Mouse (Mus musculus) T-helper 1 cell (primary cell): ENCODE measurements around the gene Cdyl.

Experiments used
- in situ Hi-C: fragments of 300-600 bp; cut with MboI, MseI; formaldehyde crosslinking; loops from one replicate; pipeline ENCODE4 v1.15.1; 2025; ENCODE audit warnings: high pct_unique_total_duplicates

Gene Cdyl

GRCm38 (mm10) chr13:35686273-35686672 lies 26.6 kb downstream of the Cdyl start:
- in situ Hi-C loops, result no loop called here

GRCm38 (mm10) chr13:35689560-35689959 lies 29.9 kb downstream of the Cdyl start:
- in situ Hi-C loops, result no loop called here

- in situ Hi-C loops, result no loop called here
Observed at GRCm38 (mm10) chr13:35717658-35718057, 58.0 kb downstream of the Cdyl start.

- in situ Hi-C loops, result no loop called here
Observed at GRCm38 (mm10) chr13:35719581-35719980, 59.9 kb downstream of the Cdyl start.

GRCm38 (mm10) chr13:35723073-35723472 lies 63.4 kb downstream of the Cdyl start:
- in situ Hi-C loops, result no loop called here

GRCm38 (mm10) chr13:35726025-35726424 lies 66.4 kb downstream of the Cdyl start:
- in situ Hi-C loops, result no loop called here

GRCm38 (mm10) chr13:35732131-35732530 lies 72.5 kb downstream of the Cdyl start:
- in situ Hi-C loops, result no loop called here

GRCm38 (mm10) chr13:35732891-35733596 lies 73.4 kb downstream of the Cdyl start:
- in situ Hi-C loops, result no loop called here

- in situ Hi-C loops, result no loop called here
Observed at GRCm38 (mm10) chr13:35737565-35737964, 77.9 kb downstream of the Cdyl start.

GRCm38 (mm10) chr13:35738210-35738609 lies 78.6 kb downstream of the Cdyl start:
- in situ Hi-C loops, result no loop called here

GRCm38 (mm10) chr13:35739473-35739872 lies 79.8 kb downstream of the Cdyl start:
- in situ Hi-C loops, result no loop called here

- in situ Hi-C loops, result loop anchor here (5.0 kb wide), 1 partner anchor 162 kb away; no protein-coding TSS in a partner anchor
Observed at GRCm38 (mm10) chr13:35740301-35741039, 80.8 kb downstream of the Cdyl start.

- in situ Hi-C loops, result loop anchor here (5.0 kb wide), 1 partner anchor 161 kb away; no protein-coding TSS in a partner anchor
Observed at GRCm38 (mm10) chr13:35741040-35741619, 81.5 kb downstream of the Cdyl start.

- in situ Hi-C loops, result loop anchor here (5.0 kb wide), 1 partner anchor 160 kb away; no protein-coding TSS in a partner anchor
Observed at GRCm38 (mm10) chr13:35741620-35742421, 82.2 kb downstream of the Cdyl start.

GRCm38 (mm10) chr13:35742696-35743095 lies 83.1 kb downstream of the Cdyl start:
- in situ Hi-C loops, result loop anchor here (5.0 kb wide), 1 partner anchor 160 kb away; no protein-coding TSS in a partner anchor

GRCm38 (mm10) chr13:35743196-35743595 lies 83.6 kb downstream of the Cdyl start:
- in situ Hi-C loops, result loop anchor here (5.0 kb wide), 1 partner anchor 159 kb away; no protein-coding TSS in a partner anchor

- in situ Hi-C loops, result no loop called here
Observed at GRCm38 (mm10) chr13:35749194-35749593, 89.6 kb downstream of the Cdyl start.

GRCm38 (mm10) chr13:35749680-35750079 lies 90.0 kb downstream of the Cdyl start:
- in situ Hi-C loops, result no loop called here

- in situ Hi-C loops, result no loop called here
Observed at GRCm38 (mm10) chr13:35752046-35752445, 92.4 kb downstream of the Cdyl start.

- in situ Hi-C loops, result no loop called here
Observed at GRCm38 (mm10) chr13:35755002-35755401, 95.4 kb downstream of the Cdyl start.

- in situ Hi-C loops, result no loop called here
Observed at GRCm38 (mm10) chr13:35755655-35756283, 96.1 kb downstream of the Cdyl start.
